Mouse (Mus musculus): Measurements from ENCODE around the gene Lnpep. TPM values are rescaled to one million over a fixed set of nuclear protein-coding genes. Genes with fewer than 3 reads are reported as not detected.
"Not testable (repeated sequence)": the region's sequence is repeated elsewhere in the genome, so short reads cannot be mapped to it uniquely, and the experiment has no call there.

Gene Lnpep
- 10.1 and 10.3 TPM in 2 replicates for polyA plus RNA-seq (2016; fragmentation: Nextera tagmentation; extraction: Ambion mirVana)

- H3K4me2 ChIP-seq (replicated peaks), result peak within 1 kb of the TSS; percentile 68
- under 1% methylated on average over 44 of the region's 44 CpGs for WGBS
- peak; percentile 95 for ATAC-seq (ENCODE audit: low FRiP score)
These were observed at the start of gene Lnpep for GRCm38 (mm10) chr17:17624957-17625586. Lnpep (minus strand) TSS chr17:17625050.

GRCm38 (mm10) chr17:17655829-17656176 lies 31.0 kb upstream of the Lnpep start:
- no peak overlapping the region for H3K27ac ChIP-seq
- H3K4me1 ChIP-seq, result no peaks in the 10 kb centered on the region
- H3K9me3 ChIP-seq (replicated peaks), result no peaks in the 10 kb centered on the region
- H3K9ac ChIP-seq, result no peak overlapping the region
- H3K4me2 ChIP-seq (replicated peaks), result no peak overlapping the region
- ATAC-seq (ENCODE audit: low FRiP score), result no peak
- 34% methylated on average over 2 of the region's 2 CpGs for WGBS
- no peaks in the 10 kb centered on the region for H3K27me3 ChIP-seq
- H3K4me3 ChIP-seq, result no peak overlapping the region
- no peaks in the 10 kb centered on the region for H3K36me3 ChIP-seq

More at GRCm38 (mm10) chr17:17624957-17625586, at the start of gene Lnpep:
- no peaks in the 10 kb centered on the region for H3K36me3 ChIP-seq
- H3K27me3 ChIP-seq, result no peaks in the 10 kb centered on the region
- peak within 1 kb of the TSS; percentile 94 for H3K9ac ChIP-seq
- H3K9me3 ChIP-seq (replicated peaks), result no peaks in the 10 kb centered on the region
- H3K4me1 ChIP-seq, result peaks cover 8% of the 10 kb centered on the region
- H3K4me3 ChIP-seq, result peak within 1 kb of the TSS; percentile 73
- H3K27ac ChIP-seq, result peak within 1 kb of the TSS; percentile 100

- no peak overlapping the region for H3K4me2 ChIP-seq (replicated peaks)
- ATAC-seq (ENCODE audit: low FRiP score), result no peak
- WGBS, result 34% methylated on average over 10 of the region's 10 CpGs
These were observed 30.4 kb upstream of the Lnpep start for GRCm38 (mm10) chr17:17654997-17655828.

GRCm38 (mm10) chr17:17652570-17652969 lies 27.7 kb upstream of the Lnpep start:
- Histone ChIP-seq H3K4me2 (replicated peaks) (no peak overlapping the region), H3K4me1 (no peaks in the 10 kb centered on the region), H3K27me3 (no peaks in the 10 kb centered on the region), H3K4me3 (no peak overlapping the region), H3K36me3 (no peaks in the 10 kb centered on the region), H3K9ac (no peak overlapping the region), H3K9me3 (replicated peaks) (no peaks in the 10 kb centered on the region), H3K27ac (no peak overlapping the region)
- 78% methylated on average over 4 of the region's 4 CpGs for WGBS
- ATAC-seq (ENCODE audit: low FRiP score), result no peak

More at GRCm38 (mm10) chr17:17654997-17655828, 30.4 kb upstream of the Lnpep start:
- H3K9ac ChIP-seq, result no peak overlapping the region
- no peaks in the 10 kb centered on the region for H3K36me3 ChIP-seq
- H3K4me1 ChIP-seq, result no peaks in the 10 kb centered on the region
- no peaks in the 10 kb centered on the region for H3K9me3 ChIP-seq (replicated peaks)
- H3K4me3 ChIP-seq, result no peak overlapping the region
- no peaks in the 10 kb centered on the region for H3K27me3 ChIP-seq
- H3K27ac ChIP-seq, result no peak overlapping the region

- Histone ChIP-seq H3K9me3 (replicated peaks) (no peaks in the 10 kb centered on the region), H3K4me1 (no peaks in the 10 kb centered on the region), H3K36me3 (no peaks in the 10 kb centered on the region), H3K27me3 (no peaks in the 10 kb centered on the region), H3K4me3 (no peak overlapping the region), H3K27ac (no peak overlapping the region), H3K9ac (no peak overlapping the region), H3K4me2 (replicated peaks) (no peak overlapping the region)
- ATAC-seq (ENCODE audit: low FRiP score), result peak; percentile 71; the same call in 1 of the 2 replicates
- 3% methylated on average over 3 of the region's 3 CpGs for WGBS
These were observed 20.9 kb upstream of the Lnpep start for GRCm38 (mm10) chr17:17645738-17646137.

GRCm38 (mm10) chr17:17637387-17637786 lies 12.5 kb upstream of the Lnpep start:
- no peaks in the 10 kb centered on the region for H3K9me3 ChIP-seq (replicated peaks)
- no peak overlapping the region for H3K27ac ChIP-seq
- ATAC-seq (ENCODE audit: low FRiP score), result no peak
- no peaks in the 10 kb centered on the region for H3K36me3 ChIP-seq
- no peak overlapping the region for H3K4me3 ChIP-seq
- H3K9ac ChIP-seq, result no peak overlapping the region
- no peaks in the 10 kb centered on the region for H3K27me3 ChIP-seq
- no peaks in the 10 kb centered on the region for H3K4me1 ChIP-seq
- no peak overlapping the region for H3K4me2 ChIP-seq (replicated peaks)
- WGBS, result 84% methylated on average over 3 of the region's 3 CpGs

- Histone ChIP-seq H3K4me1 (no peaks in the 10 kb centered on the region), H3K36me3 (no peaks in the 10 kb centered on the region), H3K9ac (no peak overlapping the region), H3K27ac (no peak overlapping the region), H3K9me3 (replicated peaks) (no peaks in the 10 kb centered on the region), H3K4me2 (replicated peaks) (no peak overlapping the region), H3K4me3 (no peak overlapping the region), H3K27me3 (no peaks in the 10 kb centered on the region)
- 42% methylated on average over 3 of the region's 3 CpGs for WGBS
- ATAC-seq (ENCODE audit: low FRiP score), result no peak
These were observed 11.3 kb upstream of the Lnpep start for GRCm38 (mm10) chr17:17636147-17636546.

- Histone ChIP-seq H3K27ac (no peak overlapping the region), H3K36me3 (no peaks in the 10 kb centered on the region), H3K9ac (no peak overlapping the region), H3K4me2 (replicated peaks) (no peak overlapping the region), H3K4me1 (no peaks in the 10 kb centered on the region), H3K9me3 (replicated peaks) (no peaks in the 10 kb centered on the region), H3K4me3 (no peak overlapping the region), H3K27me3 (no peaks in the 10 kb centered on the region)
- no peak for ATAC-seq (ENCODE audit: low FRiP score)
- WGBS, result 84% methylated on average over 2 of the region's 2 CpGs
These were observed 9.2 kb upstream of the Lnpep start for GRCm38 (mm10) chr17:17634033-17634432.

- ATAC-seq (ENCODE audit: low FRiP score), result no peak
- Histone ChIP-seq H3K4me2 (replicated peaks) (no peak overlapping the region), H3K4me3 (no peak overlapping the region), H3K27ac (no peak overlapping the region), H3K27me3 (no peaks in the 10 kb centered on the region), H3K4me1 (no peaks in the 10 kb centered on the region), H3K9me3 (replicated peaks) (no peaks in the 10 kb centered on the region), H3K36me3 (no peaks in the 10 kb centered on the region), H3K9ac (no peak overlapping the region)
These were observed 7.1 kb upstream of the Lnpep start for GRCm38 (mm10) chr17:17631985-17632384.

GRCm38 (mm10) chr17:17628237-17628879 lies 3.5 kb upstream of the Lnpep start:
- not testable (repeated sequence) for ATAC-seq (ENCODE audit: low FRiP score); H3K4me2 ChIP-seq (replicated peaks); H3K9me3 ChIP-seq (replicated peaks); H3K36me3 ChIP-seq; H3K9ac ChIP-seq; H3K4me1 ChIP-seq; H3K4me3 ChIP-seq; H3K27me3 ChIP-seq; H3K27ac ChIP-seq
- WGBS, result 88% methylated on average over 7 of the region's 7 CpGs

GRCm38 (mm10) chr17:17627558-17627957 lies 2.7 kb upstream of the Lnpep start:
- no peak overlapping the region for H3K4me3 ChIP-seq
- 93% methylated on average over 2 of the region's 2 CpGs for WGBS
- H3K4me1 ChIP-seq, result peaks cover 8% of the 10 kb centered on the region
- no peaks in the 10 kb centered on the region for H3K36me3 ChIP-seq
- no peak overlapping the region for H3K9ac ChIP-seq
- no peaks in the 10 kb centered on the region for H3K27me3 ChIP-seq
- no peak overlapping the region for H3K27ac ChIP-seq
- ATAC-seq (ENCODE audit: low FRiP score), result no peak
- H3K9me3 ChIP-seq (replicated peaks), result no peaks in the 10 kb centered on the region
- H3K4me2 ChIP-seq (replicated peaks), result no peak overlapping the region

- Histone ChIP-seq H3K4me3 (peak overlapping the region; percentile 73), H3K36me3 (no peaks in the 10 kb centered on the region), H3K4me1 (peaks cover 8% of the 10 kb centered on the region), H3K27ac (peak overlapping the region; percentile 100), H3K9me3 (replicated peaks) (no peaks in the 10 kb centered on the region), H3K27me3 (no peaks in the 10 kb centered on the region), H3K9ac (peak overlapping the region; percentile 94; the same call in 1 of the 2 replicates), H3K4me2 (replicated peaks) (peak overlapping the region; percentile 68)
- 52% methylated on average over 7 of the region's 7 CpGs for WGBS
- ATAC-seq (ENCODE audit: low FRiP score), result no peak
These were observed 1.2 kb upstream of the Lnpep start for GRCm38 (mm10) chr17:17625887-17626679.

Data from hindbrain, embryonic 12.5 days (tissue).